Mouse (Mus musculus) cerebellum, adult 18-20 months (tissue): ENCODE measurements around the gene Wdr76.
"Not testable (repeated sequence)": the region's sequence is repeated elsewhere in the genome, so short reads cannot be mapped to it uniquely, and the experiment has no call there.

ENCODE experiments used
- DNase-seq, 2 experiments: peaks; one replicate each; pipeline ENCODE4 v3.0.0; 2021

Gene Wdr76

DNA sequence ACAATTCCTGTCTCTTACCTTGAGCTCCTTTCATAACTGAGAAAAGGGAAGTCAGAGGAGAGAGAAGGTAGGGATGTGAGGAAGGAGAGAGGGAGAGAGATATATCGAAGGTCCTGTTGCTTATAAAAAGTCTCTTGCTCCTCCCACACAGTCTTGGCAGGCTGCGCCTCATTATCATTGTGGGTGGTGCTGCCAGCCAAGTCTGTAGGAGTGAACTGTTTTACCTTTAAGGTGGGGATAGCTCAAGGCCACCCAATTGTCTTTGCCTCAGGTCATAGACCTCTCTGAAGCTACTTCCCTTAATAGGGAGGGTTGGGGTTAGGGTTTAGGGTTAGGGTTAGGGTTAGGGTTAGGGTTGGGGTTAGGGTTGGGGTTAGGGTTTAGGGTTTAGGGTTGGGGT is 15.5 kb downstream of the Wdr76 start:
- no peak for DNase-seq

DNA sequence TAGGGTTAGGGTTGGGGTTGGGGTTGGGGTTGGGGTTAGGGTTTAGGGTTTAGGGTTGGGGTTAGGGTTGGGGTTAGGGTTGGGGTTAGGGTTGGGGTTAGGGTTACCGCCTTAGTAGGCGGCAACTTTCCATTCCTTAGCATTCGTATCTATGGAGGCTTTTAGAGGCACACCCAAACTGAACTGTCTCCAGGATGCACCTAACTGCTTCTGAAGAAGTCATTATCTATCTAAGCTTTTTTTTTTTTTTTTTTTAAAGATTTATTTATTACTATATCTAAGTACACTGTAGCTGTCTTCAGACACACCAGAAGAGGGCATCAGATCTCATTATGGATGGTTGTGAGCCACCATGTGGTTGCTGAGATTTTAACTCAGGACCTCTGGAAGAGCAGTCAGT is 16.3 kb downstream of the Wdr76 start:
- not testable (repeated sequence) for DNase-seq

DNA sequence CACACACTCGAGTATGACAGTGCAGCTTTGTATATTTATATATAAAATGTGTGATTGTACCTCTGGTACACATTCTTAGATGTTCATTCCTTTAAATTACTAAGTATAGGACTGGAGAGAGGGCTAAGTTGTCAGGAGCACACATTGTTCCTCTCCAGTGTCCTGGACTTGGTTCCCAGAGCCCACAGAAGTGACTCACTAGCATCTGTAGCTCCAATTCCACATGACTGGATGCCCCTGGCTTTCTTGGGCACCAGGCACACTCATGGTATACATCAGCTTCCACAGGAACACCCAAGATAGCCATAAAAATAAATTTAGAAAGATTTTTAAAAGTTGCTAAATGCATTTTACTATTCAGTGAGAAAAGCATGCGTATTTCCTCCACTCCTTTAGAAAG is 18.5 kb downstream of the Wdr76 start:
- DNase-seq = no peak

DNA sequence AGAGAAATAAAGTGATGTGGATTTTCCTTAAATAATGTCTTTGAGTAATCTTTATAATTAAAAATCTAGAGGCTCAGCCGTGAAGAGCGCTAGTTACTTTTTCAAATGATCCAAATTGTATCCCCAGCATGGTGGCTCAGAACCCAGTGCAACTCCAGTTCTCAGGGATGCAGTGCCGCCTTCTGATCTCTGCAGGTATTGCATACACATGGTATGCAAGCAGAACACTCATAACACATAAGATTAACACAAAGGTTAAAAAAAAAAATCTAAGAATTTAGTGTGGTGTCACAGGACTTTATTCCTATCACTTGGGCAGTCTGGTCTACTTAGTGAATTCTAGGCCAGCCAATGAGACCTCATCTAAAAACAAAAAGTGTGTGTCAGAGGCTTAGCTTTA is 38.3 kb downstream of the Wdr76 start:
- DNase-seq = no peak

DNA sequence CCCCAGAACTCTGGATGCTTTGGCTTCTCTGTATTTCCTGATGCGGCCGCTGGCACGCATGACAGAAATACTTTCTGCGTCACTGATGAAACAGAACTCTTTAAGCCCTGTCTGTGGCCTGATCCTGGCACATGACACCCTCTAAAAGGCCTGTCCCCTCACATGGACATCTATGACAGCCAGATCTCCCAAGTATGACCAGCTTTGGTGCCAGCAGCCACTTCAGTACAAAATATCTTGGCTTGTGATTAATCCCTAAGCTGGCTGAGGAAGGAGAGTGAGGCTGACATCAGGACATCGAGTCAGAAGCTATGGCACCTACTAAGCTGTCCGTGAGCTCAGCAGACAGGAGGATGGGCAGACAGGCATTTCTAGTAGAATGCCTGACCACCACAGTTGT is 43.1 kb downstream of the Wdr76 start:
- no peak for DNase-seq

DNA sequence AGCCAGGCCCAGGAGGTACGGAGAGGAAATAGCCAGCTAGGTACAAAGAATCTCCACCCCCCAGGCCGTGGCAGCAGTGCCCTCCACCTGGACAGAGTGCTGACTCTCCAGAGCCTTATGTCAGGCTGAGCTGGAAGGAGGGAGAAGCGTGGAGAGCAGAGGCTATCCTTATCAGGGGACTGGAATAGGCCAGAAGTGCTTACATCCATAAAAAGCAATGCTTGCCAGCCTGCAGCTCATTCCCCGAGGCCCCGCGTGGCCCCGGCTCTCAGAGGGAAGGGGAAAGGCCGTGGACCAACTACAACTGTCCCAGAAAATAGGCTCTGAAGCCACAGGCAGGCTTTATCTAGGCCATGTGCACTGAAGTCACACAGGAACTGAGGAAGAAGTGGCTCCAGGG is 44.7 kb downstream of the Wdr76 start:
- DNase-seq = peak in 1 of 2 experiments; percentile 10

DNA sequence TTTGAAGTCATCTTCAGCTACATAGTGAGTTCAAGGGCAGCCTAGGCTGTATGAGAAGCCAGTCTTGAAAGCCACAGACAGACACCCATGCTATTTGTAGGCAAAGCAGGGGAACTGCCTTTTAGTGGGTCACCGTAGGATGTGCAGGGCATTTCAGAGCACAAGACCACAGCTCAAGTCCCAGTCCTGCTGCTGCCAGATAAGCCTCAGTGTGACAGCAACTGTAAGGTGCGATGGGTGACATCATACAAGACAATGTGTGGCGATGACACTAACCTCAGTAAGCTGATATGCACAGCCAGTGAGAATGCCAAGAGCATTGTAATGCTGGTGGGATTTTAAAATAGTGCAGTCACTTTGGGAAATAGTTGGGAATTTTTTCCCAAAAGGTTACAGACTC is 56.6 kb downstream of the Wdr76 start:
- DNase-seq = no peak

DNA sequence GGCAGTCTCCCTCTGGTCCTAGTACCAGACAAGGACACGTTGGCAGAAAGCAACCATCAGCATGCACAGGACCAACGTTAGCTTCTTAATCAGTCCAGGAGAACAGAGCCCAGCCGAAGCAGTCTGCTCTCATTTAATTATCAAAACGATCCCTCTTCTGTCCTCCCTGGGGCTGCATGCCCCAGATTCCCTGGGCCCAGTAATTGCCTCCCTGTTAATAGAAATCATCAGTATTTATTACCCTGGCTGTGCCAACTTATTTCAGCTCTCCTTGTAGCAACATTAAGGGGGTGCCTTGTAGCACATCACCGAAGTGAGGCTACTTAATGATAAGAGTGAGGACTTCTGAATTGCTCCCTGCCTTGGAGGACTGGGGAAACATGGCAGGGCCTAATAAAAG is 59.4 kb downstream of the Wdr76 start:
- DNase-seq = no peak

DNA sequence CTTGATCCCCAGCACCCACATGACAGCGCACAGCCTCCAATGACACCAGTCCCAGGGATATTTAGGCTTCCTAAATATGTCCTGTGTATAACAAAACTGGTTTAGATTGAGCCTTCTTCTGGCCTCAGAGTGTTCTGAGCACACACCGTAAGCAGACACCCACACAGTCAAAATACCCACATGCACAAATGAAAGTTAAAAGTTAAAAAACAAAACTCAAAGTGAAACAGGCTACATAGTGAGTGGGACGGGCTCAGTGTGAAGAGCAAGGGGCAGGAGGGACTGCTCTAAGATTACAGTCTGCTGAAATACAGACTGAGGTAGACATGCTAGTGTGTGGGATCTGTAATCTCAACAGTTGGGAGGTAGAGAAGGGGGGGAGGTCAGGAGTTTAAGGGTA is 63.5 kb downstream of the Wdr76 start:
- DNase-seq = no peak

DNA sequence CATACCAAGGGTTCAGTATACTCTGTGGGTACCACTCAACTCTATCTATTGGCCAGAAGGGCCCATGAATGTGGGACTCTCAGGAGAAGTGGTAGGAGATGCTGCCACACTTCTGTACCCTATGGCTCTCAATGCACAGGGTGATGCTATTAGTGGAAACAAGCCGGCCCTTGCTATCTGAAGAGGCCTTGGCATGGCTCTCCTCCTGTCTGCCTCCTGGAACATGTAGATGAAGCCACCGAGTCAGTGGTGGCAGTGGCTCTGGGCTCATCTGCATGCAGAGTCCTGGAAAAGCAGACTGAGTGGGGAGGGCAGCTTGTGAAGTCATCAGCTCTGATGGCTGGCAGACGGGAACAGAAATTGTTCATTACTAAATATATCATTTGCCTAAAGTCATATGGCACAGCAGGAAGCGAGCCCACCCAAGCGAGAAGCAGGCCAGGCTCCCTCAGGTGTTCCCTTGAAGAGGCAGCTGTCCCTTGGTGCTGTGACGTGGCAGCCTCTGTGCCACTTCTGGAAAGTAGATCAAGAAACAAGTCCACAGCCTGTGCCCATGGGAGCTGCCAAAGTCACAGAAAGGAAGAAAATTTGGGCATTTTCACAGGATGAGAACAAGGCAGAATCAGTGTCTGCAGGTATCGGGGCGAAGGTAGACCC is 64.6 kb downstream of the Wdr76 start:
- DNase-seq = no peak

DNA sequence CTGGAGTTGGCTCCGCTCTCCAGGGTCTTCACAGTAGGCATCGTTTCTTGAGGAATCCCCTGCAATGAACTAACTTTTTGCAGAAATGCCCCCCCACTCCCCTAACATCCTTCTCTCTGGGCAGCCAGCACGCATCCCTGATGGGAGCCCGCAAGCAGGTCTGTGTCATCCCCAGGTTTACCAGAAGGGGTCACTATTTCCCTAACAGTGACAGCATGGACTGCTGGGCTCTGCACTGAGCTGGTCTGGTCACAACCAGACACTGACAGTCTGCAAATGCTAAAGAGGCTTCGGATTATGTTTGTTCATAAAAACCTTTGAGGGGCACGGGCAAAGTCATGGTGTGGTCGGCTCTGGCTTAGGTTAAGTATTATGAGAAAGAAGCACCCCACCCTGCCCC is 65.3 kb downstream of the Wdr76 start:
- DNase-seq = peak; percentile 88 to 90

DNA sequence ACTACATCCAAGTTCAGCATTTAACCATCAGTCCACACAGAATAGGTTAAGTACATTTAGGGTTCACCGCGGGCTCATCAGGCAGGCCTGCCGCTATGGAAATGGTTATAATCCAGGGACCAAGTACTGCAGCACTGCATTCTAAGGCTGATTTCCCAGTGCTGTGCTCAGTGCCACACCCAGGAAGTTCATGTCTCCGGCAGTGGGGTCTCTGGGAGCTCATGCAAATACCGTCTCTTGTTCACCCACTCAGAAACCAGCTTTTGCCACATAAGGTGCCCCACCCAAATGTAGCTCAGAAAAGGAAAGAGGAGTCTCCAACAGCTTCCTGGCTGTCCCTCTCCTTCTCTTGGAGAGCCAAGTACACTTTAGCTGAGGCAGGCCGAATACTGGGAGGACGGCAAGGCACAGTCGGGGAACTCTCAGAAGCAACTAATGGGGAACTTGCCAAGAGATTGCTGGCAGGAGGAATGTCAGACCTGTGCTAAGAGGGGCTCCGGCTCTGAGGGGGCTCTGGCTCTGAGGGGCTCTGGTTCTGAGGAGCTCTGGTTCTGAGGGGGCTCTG is 67.6 kb downstream of the Wdr76 start:
- DNase-seq = no peak

DNA sequence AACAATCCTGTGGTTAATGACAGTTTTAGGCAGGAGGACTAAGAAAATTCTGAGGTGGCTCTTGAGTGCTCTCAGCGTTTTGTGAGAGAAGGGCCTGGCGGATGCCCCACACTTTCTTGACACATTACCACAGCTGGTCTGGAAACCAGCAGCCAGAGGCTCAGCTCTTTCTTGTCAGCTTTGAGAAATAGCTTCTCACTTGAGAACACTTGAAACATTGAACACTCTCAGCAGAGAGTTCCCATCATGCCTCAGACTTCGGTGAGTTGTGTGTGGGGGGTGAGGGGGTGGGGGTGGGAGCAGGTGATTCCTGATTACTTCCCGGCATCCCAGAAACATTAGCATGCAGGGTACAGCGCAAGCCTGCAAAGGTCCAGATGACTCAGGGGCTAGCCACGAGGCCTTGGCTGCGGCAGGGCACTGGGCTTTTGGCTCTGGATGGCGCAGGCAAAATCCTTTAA is 69.2 kb downstream of the Wdr76 start:
- no peak for DNase-seq

DNA sequence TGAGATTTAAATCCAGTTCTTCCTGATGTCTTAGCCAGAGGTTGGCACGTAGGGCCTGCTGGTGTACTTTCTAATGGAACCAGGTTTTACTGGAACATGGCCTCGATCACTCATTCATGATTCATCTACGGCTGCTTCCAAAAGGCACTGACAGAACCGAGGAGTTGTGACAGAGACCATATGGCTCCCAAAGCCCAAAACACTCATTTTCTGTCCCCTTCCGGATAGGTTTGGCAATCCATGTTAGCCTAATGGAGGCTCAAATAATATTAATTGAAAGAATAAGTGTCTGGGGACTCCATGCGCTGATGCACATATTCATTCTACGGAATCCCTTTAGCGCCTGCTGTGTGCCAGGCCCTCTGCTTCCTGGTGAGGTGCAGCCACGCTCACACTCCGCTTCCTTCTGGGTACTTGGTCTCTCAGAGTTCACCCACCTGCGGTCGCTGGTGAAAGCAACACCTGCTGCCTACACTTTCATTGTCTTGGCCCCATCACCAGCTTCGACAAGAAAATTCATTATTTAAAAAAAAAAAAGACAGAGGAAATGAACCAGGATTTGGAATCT is 76.4 kb downstream of the Wdr76 start:
- peak; percentile 45 to 47 for DNase-seq

DNA sequence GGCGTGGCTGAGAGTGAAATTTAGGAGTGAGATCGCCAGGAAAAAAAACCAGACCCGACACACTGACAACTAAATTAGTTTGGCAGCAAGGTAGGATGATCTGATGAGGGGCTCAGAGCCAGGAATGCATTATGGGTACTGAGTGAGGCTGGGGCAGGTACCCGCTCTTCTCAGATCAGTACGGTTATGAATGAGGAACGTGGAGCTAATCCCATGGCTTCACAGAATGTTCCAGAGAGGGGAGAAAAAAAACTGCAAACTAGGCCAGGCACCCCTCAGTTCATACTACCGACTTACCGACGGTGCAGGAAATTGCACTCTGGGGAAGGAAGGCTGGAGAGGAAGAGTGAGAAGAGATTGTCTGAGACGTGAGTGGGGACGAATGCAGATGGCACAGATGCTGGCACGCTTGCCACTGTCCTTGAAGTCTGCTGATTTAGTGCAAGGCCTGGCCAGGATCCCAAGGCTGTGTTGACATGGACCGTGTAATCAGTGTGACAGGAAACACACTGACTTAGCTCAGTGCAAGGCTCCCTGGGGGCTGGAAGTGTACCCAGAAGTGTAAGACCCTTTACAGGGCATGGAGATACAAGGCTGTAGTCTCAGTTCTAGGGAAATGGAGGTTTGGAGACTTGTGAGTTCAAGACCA is 77.1 kb downstream of the Wdr76 start:
- peak; percentile 56 to 59 for DNase-seq

DNA sequence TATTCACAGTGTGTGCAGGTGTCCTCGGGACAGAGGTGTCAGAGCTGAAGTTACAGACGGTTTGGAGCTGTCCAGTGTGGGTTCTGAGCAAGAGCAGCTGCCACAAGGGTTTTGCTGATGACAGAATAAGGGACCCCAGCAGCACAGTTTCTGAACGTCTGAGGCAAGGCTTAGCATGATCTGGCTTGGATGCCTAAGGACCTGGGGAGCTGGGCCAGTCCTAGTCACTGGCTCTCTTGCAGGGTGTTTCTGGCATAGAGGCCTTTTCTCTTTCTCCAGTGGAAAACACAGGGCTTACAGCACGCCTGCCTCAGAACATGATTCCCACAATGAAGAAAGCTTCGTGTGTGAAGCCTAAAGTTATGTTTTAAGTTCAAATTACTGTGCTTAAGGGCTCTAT is 78.2 kb downstream of the Wdr76 start:
- DNase-seq = no peak

DNA sequence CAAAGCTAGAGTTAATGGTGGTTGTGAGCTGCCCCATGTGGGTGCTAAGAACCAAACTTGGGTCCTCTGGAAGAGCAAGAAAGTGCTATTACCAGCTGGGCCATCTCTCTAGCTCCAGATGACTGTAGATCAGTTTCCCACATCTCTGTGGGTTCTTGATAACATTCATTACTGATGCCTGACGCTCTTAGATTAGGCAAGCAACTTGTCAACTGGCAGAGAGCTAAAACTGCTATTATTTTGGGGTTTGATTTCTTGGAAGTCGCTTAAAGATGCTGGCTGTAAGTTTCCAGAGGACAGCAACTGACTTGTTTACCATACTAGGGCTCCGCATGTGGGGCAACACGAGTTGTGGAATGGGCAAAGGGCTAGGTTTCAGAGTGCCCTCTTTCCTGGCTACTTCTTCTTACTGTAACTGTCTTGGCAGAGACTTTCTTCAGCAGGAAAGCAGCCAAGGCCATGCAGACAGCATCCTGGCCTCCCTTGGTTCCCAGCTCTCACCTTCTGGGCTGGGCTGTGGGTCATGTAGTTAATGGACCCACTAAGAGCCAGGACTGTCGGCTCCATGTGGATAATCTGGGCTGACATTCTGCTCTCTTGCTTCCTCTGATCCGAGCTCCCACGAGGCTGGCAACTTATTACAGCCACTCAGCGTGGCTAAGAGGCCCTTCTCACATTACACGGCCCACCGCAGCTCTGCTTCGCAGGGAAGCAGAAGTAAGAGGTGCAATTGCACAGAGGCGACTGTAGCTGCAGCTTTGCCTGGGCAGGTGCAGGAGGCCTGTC is 81.2 kb downstream of the Wdr76 start:
- DNase-seq = peak; percentile 66 to 69

DNA sequence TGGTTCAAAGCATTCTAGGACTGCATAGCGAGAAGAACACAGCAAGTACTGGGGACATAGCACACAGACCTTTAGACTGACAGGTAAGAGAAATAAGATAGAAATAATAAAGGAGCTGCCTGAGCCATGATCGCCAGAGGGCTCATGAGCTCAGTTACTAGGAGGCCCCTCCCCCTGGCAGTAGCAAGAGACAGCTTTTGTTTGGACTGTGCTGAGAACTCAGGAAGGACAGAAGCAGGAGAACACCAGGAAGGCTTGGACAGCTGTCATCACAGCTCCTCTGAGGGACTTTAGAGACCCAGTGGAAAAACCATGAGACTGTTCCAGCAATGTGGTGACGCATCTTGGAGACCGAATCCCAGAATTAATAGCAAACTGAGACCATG is 81.8 kb downstream of the Wdr76 start:
- peak; percentile 43 to 46 for DNase-seq

DNA sequence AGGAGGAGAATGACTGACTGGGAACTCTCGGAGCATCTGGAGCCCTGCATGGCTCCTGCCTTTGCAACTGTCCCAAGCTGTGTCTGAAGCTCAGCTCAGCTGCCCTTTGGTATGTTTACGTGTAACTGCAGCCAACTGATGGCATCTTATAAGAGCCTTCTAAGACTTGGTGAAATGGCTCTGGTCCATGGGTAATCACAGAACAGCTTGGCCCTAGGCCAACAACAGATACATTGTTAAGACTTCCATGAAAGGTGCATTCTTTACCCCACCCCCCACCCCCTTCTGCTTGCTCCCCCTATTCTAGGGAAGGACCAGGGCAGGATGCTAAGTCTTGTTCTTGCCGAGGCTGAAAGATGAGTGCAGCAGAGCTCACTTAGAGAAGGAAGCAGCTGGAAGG is 87.6 kb downstream of the Wdr76 start:
- no peak for DNase-seq
